Mouse (Mus musculus) cerebellum, adult 2 months (tissue): ENCODE measurements at regions not wholly inside any gene's neighbourhood (a gene's known extent, or its start where the extent isn't known, plus 50 kb on each side); places are given as distances from the start of the nearest gene placed in this dataset.

Experiments
- CTCF ChIP-seq: fragments of 200-500 bp; IDR thresholded peaks from 2 replicates; pipeline ENCODE4 v1.5.1; 2011; ENCODE audit warnings: low read depth, mild to moderate bottlenecking, control low read depth, low read length, moderate library complexity, borderline replicate concordance; ENCODE audit not compliant: insufficient read depth
- POLR2A ChIP-seq: fragments of 200-500 bp; IDR thresholded peaks from 2 replicates; pipeline ENCODE4 v1.6.1; 2011; ENCODE audit warnings: low read length, control low read depth, borderline replicate concordance; ENCODE audit not compliant: insufficient read depth

- no peak for TF ChIP-seq CTCF
- no peak for TF ChIP-seq POLR2A
Observed at GRCm38 (mm10) chr1:47488581-47489204, 596.0 kb upstream of the Slc39a10 start.
